Mouse (Mus musculus) granulocyte monocyte progenitor cell, adult 5-6 weeks (primary cell): Measurements from ENCODE around the gene Gm37419. TPM values are rescaled to one million over a fixed set of nuclear protein-coding genes. Genes with fewer than 3 reads are reported as not detected.

ENCODE experiments used
- total RNA-seq, 2 experiments: library from RNA; stranded (forward) in 1 of 2; stranded (reverse) in 1 of 2; fragments of 200-712, 200-1000 nt in 1 of 2; fragments of >200 nt in 1 of 2; fragmentation: Nextera tagmentation in 1 of 2; gene quantifications; 2 replicates each; pipeline ENCODE4 v1.2.3; 2014 to 2017

Gene Gm37419
- total RNA-seq, 2 experiments from 2014 or later, result not detected

Other genes starting within 250 kb of the Gm37419 start
- gene Sst, start 97.5 kb upstream of the Gm37419 start, total RNA-seq (2014; fragmentation: Nextera tagmentation), result not detected in 2 replicates
- gene Sst, start 97.5 kb upstream of the Gm37419 start, total RNA-seq (2017), result not detected in 2 replicates
- gene Rtp2, start 56.1 kb upstream of the Gm37419 start, total RNA-seq (2014; fragmentation: Nextera tagmentation), result not detected in 2 replicates
- gene Rtp2, start 56.1 kb upstream of the Gm37419 start, total RNA-seq (2017), result not detected in 2 replicates
- gene Bcl6, start 370 bp downstream of the Gm37419 start, total RNA-seq (2014; fragmentation: Nextera tagmentation), result 4.4 and 5.7 TPM in 2 replicates
- gene Bcl6, start 370 bp downstream of the Gm37419 start, total RNA-seq (2017), result 1.5 and 2.1 TPM in 2 replicates